Mouse (Mus musculus) MEL (cell line): ENCODE measurements around the gene Erf.

Experiments
- CHD2 ChIP-seq: IDR thresholded peaks from 2 replicates; pipeline ENCODE4 v1.6.1; 2011; ENCODE audit warnings: low read length, improper control_type of control experiment
- CTCF ChIP-seq, 3 experiments: IDR thresholded peaks in 2 of 3; conservative IDR thresholded peaks in 1 of 3; 2 replicates each; pipeline ENCODE4 v1.5.1; 2011 to 2012; ENCODE audit warnings: low read length in 3 of 3, low read depth in 2 of 3, mild to moderate bottlenecking in 2 of 3, improper control_type of control experiment in 1 of 3, inconsistent platforms in 1 of 3, mixed read lengths in 1 of 3, moderate library complexity in 1 of 3; ENCODE audit not compliant: control insufficient read depth in 1 of 3, insufficient read depth in 1 of 3, poor library complexity in 1 of 3, severe bottlenecking in 1 of 3
- POLR2A ChIP-seq, 2 experiments: IDR thresholded peaks; 2 replicates each; pipeline ENCODE4 v1.6.1; 2011 to 2012; ENCODE audit warnings: low read length in 2 of 2, mild to moderate bottlenecking in 2 of 2, control low read depth in 1 of 2, improper control_type of control experiment in 1 of 2, low read depth in 1 of 2, moderate library complexity in 1 of 2; ENCODE audit not compliant: control insufficient read depth in 1 of 2, insufficient read depth in 1 of 2, poor library complexity in 1 of 2
- RCOR1 ChIP-seq: IDR thresholded peaks from 2 replicates; pipeline ENCODE4 v1.6.1; 2012; ENCODE audit warnings: low read depth, mild to moderate bottlenecking, inconsistent platforms, low read length, improper control_type of control experiment
- ZNF384 ChIP-seq: IDR thresholded peaks from 2 replicates; pipeline ENCODE4 v1.6.1; 2012; ENCODE audit warnings: low read depth, mild to moderate bottlenecking, inconsistent platforms, low read length, improper control_type of control experiment

GRCm38 (mm10) chr7:25221102-25221883, 29.3 kb downstream of the Erf start, which contains the start of gene Zfp526:
- TF ChIP-seq CTCF (IDR thresholded peaks at IDR 0.05 in 2 of 3, conservative IDR thresholded peaks at IDR 0.05 in 1 of 3; ENCODE audit: control insufficient read depth in 1 of 3, insufficient read depth in 1 of 3, low read depth in 2 of 3, low read length in 3 of 3, poor library complexity in 1 of 3, severe bottlenecking in 1 of 3) (peak in 2 of 3 experiments; percentile 4 to 19; a peak in 2 of 6 replicates), CHD2 (0 out of 2 replicates have a peak, but pooled peaks have one; percentile 6), ZNF384 (no peak), RCOR1 (no peak), POLR2A (IDR thresholded peaks at IDR 0.05; ENCODE audit: control insufficient read depth in 1 of 2, insufficient read depth in 1 of 2, low read depth in 1 of 2, low read length in 2 of 2, poor library complexity in 1 of 2) (peak; percentile 81 to 91)
